Mouse (Mus musculus) Patski (cell line): ENCODE measurements around the gene Gm4791. TPM values are rescaled to one million over a fixed set of nuclear protein-coding genes. Genes with fewer than 3 reads are reported as not detected.

Experiments used
- ATAC-seq: fragments of 100-300 bp; one replicate; pipeline ENCODE4 v1.8.0; 2021
- CTCF ChIA-PET: fragments of 350-600 bp; sonication (Branson Sonifier 250); formaldehyde crosslinking; loops from one replicate; lab custom pipeline; 2022; ENCODE audit warnings: inconsistent platforms; lab: Charles Lee
- POLR2A ChIA-PET: fragments of 350-600 bp; sonication (Branson Sonifier 250); formaldehyde crosslinking; loops from one replicate; lab custom pipeline; 2022; ENCODE audit warnings: antibody characterized with exemption, inconsistent platforms; lab: Charles Lee
- DNase-seq: peaks from one replicate; pipeline ENCODE4 v3.0.0-alpha.2; 2011; ENCODE audit warnings: low read depth, low spot score
- H3K27me3 ChIP-seq: fragments of 371-371 bp; one replicate; pipeline ENCODE4 v1.5.1; 2021
- CTCF ChIP-seq: fragments of 100-300 bp; IDR thresholded peaks from one replicate; pipeline ENCODE4 v1.5.1; 2021
- in situ Hi-C: fragments of 300-500 bp; cut with MboI; formaldehyde crosslinking; loops from 3 replicates; pipeline ENCODE4 v1.11.1; 2018; ENCODE audit warnings: low pct_unique_long_range_greater_than_20kb, mixed read lengths
- polyA plus RNA-seq: library from polyadenylated mRNA; unstranded; gene quantifications from one replicate; pipeline ENCODE4 v1.2.3, GENCODE M21; 2021

Gene Gm4791
- not detected for polyA plus RNA-seq

DNA sequence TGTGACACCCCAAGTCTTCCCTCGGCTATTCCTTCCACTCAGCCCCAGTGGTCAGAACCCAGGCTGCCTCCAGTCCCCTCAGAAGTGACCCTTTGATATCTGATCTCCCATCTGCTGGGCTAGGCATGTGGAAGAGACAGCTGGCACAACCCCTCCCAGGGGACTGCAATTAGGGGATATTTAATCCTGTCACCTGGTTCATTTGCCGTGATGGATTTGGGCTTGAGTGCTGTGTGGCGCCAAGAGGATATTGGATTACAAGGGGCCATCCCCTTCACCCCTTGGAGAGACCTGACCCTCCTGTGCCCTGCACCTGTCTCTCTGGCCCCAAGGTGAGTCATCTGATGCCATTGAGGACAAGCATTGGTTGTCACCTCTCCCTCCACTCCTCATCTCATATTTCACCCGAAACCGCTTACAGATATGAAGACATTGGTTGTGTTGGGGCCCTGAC lies at the start of gene Gm4791:
Gene Gm4791, plus strand, starts transcription at position 404 of the 454 bp plus-strand sequence.
- ChIA-PET CTCF (no interaction called here), POLR2A (no interaction called here)
- ATAC-seq (no peak), DNase-seq (no peak)
- H3K27me3 ChIP-seq = peaks cover 25% of the 10 kb centered on the region
- in situ Hi-C loops = no loop called here
- no peak for TF ChIP-seq CTCF

DNA sequence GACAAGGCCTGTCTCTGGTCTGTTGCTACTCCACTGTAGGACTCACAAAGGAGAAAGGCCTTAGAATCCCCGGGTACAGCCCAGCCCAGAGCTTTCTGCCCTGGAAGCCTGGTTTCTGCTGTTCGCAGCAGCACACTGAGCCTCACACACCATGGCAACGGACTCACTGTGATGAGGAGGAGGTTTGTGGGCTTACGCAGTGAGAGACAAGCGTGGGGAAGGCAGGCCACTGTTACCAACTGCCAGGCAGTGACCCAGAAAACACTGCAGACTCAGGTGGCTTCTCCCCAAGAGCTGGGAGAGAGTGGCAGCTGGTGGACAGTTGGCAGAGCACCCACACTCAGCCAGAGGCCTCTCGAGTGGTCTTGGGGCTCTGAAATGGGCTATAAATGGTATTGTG lies 42.3 kb upstream of the Gm4791 start:
- DNase-seq = no peak
- no peak for ATAC-seq
- POLR2A ChIA-PET = no interaction called here
- in situ Hi-C loops = no loop called here
- CTCF ChIA-PET = no interaction called here
- TF ChIP-seq CTCF = no peak
- H3K27me3 ChIP-seq = peaks cover 5% of the 10 kb centered on the region

DNA sequence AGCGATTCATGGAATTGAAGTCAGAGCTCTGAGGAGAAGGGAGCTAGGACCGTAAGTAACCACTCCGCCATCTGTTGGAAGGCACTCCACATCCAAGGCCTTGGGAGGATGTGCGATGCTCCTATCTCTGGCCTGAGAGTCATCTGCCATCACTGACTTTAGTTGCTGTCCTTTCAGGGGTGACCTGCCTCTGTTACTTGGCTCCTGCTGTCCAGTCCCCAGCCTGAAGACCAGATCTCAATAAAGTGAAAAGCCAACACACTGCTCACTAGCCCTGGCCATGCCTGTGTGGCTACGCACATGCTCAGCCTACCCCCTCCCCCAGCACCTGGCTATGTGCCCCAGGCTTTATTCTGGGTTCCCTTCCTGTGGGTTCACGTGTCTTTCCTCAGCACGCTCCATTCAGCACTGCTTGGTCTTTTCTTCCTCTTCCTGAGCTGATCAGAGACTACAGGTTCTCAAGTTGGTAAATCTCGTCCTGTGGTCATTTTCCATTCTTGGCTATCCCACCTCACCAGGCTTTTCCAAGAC lies 41.1 kb upstream of the Gm4791 start:
- POLR2A ChIA-PET = no interaction called here
- in situ Hi-C loops = no loop called here
- no peak for TF ChIP-seq CTCF
- peaks cover 5% of the 10 kb centered on the region for H3K27me3 ChIP-seq
- no peak for ATAC-seq
- DNase-seq = no peak
- CTCF ChIA-PET = no interaction called here

DNA sequence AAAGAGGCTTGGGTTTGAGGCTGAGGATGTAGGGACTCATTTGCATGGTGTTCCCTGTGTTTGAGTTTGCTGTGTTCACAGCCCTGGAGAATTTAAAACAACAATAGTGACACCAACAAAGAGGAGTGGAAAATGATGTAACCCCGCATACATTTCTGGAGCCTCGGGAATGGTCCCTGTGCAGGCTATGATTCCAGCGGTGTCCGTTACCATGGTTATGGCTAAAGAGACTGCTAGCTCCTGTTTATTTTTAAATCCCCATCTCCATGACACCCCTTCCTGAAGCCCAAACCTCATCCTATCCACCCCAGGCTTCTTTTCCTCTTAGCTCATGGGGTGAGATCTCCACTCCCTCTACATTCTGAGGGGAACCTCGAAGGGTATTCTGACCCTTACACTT lies 32.5 kb upstream of the Gm4791 start:
- CTCF ChIA-PET = no interaction called here

DNA sequence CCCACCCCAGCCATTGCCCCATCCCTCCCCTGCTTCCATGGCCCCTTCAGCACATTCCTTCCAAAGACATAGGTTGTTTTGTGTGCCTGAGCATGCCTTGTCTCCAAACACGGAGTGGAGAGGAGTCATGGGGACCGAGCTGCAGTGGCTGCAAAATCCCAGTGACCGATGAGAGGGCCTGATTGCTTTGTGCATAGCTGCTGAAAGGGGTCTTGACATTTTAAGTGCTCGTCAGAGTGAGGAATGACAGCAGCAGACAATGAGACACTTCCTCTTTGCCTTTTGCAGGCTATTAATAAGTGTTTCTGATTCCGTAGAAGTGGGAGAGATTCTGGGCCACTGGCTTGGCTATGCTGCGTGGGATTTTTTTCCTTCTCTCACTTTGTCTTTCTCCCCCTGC lies 29.6 kb upstream of the Gm4791 start:
- no peak for TF ChIP-seq CTCF
- in situ Hi-C loops = no loop called here
- ATAC-seq (no peak), DNase-seq (no peak)
- ChIA-PET CTCF (no interaction called here), POLR2A (no interaction called here)
- peaks cover 13% of the 10 kb centered on the region for H3K27me3 ChIP-seq

More for the DNA sequence above, 32.5 kb upstream of the Gm4791 start:
- in situ Hi-C loops = no loop called here
- peaks cover 15% of the 10 kb centered on the region for H3K27me3 ChIP-seq
- no peak for TF ChIP-seq CTCF
- no peak for ATAC-seq
- no peak for DNase-seq
- POLR2A ChIA-PET = no interaction called here

DNA sequence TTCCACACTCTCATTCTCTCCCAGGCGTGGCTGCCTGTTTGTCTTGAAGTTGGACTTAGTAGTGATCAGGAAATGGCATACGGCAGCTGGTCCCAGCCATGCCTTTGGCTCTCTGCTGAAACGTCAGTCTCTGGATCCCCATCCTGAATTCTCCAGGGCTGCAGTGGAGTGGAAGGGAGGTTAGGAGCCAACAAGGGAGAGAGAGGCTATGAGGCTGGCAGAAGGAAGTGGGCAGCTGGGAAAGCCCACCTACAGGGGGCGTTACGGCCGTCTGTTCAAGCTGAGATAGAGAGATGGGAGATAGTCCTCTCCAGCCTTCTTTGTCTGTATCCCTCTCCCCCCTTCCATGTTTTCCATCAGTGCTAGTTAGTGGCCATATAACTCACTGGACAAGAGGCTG lies 29.1 kb upstream of the Gm4791 start:
- ATAC-seq (no peak), DNase-seq (no peak)
- in situ Hi-C loops = no loop called here
- peaks cover 17% of the 10 kb centered on the region for H3K27me3 ChIP-seq
- POLR2A ChIA-PET = no interaction called here
- no peak for TF ChIP-seq CTCF
- CTCF ChIA-PET = no interaction called here

DNA sequence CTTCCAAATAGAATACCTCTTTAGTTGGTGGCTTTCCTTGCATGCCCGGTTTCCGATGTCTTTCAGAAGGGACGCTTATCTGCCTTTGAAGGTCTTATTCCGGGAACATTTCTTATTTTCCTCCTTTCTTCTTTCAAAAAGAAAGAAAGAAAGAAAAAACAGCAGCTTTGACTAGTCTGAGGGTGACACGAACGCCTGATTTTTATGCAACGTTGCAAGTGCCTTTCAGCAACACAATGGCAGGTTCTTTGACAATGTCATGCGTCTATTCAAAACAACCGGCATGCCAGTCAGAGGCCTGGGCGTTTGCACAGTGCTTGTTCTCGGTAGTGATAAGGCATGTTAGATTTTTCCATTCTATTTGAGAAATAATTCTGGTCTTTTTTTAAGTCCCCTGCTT lies 19.7 kb upstream of the Gm4791 start:
- no peak for ATAC-seq
- ChIA-PET POLR2A (interaction anchor here (0.6 kb wide), 1 partner anchor 1352 kb away, joined by 4 read pairs; no protein-coding TSS in a partner anchor), CTCF (no interaction called here)
- peaks cover 46% of the 10 kb centered on the region for H3K27me3 ChIP-seq
- in situ Hi-C loops = no loop called here
- TF ChIP-seq CTCF = no peak
- DNase-seq = no peak

DNA sequence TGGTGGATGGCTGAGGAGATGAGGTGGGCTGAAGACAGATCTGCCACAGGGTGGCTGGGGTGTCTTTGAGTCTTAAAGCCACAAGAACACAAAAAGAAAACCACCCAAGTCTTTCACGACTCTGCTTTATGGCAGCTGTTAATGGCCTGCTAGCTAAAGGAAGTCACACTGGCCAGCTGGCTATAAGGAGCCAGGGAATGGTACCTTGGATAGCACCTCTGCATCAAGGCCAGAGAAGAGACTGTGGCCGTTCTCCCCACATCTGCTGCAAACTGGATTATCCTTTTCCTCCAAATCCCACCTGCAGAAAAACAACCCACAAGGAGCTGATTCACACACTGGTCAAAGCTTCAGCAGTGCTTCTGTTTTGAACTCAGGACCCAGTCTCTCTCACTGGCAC lies 18.4 kb upstream of the Gm4791 start:
- peaks cover 53% of the 10 kb centered on the region for H3K27me3 ChIP-seq
- POLR2A ChIA-PET = no interaction called here

DNA sequence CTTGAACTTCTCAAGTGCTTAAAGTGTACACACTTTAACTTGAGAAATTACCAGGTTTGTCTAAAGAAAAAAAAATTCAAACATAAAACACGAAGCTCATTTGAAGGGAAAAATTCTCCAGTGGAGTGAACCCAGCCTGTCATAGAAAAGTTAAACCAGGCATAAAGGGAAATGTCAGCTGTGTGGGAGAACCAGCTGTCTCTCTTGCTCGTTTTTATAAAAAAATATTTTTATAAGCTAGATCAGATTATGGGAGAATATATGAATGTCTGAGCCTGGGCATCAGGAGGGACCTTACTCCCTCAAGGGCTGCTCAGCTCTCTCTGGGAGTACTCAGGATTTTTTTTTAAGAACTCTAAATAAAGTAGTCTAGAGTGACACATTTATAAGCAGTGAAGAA lies 15.1 kb upstream of the Gm4791 start:
- DNase-seq = no peak
- no peak for ATAC-seq
- TF ChIP-seq CTCF = no peak

More for the DNA sequence above, 18.4 kb upstream of the Gm4791 start:
- TF ChIP-seq CTCF = no peak
- CTCF ChIA-PET = no interaction called here
- ATAC-seq (no peak), DNase-seq (no peak)
- in situ Hi-C loops = no loop called here

DNA sequence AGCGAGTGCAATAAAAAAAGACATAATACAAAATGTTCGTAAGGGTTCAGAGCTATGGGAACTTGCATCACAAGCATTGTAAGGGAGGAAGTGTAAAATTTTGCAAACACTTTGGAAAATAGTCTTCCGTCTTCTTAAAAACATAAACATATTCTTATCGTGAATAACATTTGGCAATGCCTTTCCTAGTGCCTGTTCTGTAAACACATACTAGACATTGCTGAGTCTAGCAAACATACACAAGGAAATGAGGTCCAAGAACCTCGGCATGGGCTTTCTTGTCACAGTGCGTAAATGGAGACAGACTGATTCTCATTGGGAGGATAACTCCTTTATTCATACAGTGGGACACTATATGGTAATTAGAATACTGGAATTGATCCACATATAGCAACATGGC lies 43.0 kb downstream of the Gm4791 start:
- TF ChIP-seq CTCF = no peak
- ATAC-seq (no peak), DNase-seq (no peak)
- ChIA-PET POLR2A (no interaction called here), CTCF (no interaction called here)
- in situ Hi-C loops = no loop called here
- H3K27me3 ChIP-seq = no peaks in the 10 kb centered on the region

More for the DNA sequence above, 15.1 kb upstream of the Gm4791 start:
- ChIA-PET POLR2A (no interaction called here), CTCF (no interaction called here)
- in situ Hi-C loops = no loop called here
- H3K27me3 ChIP-seq = peaks cover 56% of the 10 kb centered on the region
